38 mouse cellular contexts compared by ENCODE assay signal in genomic region chr5:90777621-90778020, GRCm38 (mm10). TPM values are rescaled to one million over a fixed set of nuclear protein-coding genes. Genes with fewer than 3 reads are reported as not detected.
"Had no signal": no experiment of that assay in that cellular context is flagged by ENCODE, and none has a peak within 500 bp of the region (broad histone marks: within the 10 kb centered on the region; RNA-seq: fewer than 3 reads in every experiment).

No protein-coding gene starts in this region.

- H3K36me3 ChIP-seq: heart, embryonic 13.5 days; heart, embryonic 15.5 days; hindbrain, embryonic 10.5 days; hindbrain, embryonic 12.5 days; intestine, embryonic 15.5 days; kidney, embryonic 15.5 days; limb, embryonic 13.5 days; limb, embryonic 15.5 days; liver, embryonic 12.5 days had no signal

- H3K4me3 ChIP-seq: gastrocnemius, adult 2 months; heart, adult 2 months; heart, embryonic 13.5 days; heart, embryonic 15.5 days; hindbrain, embryonic 10.5 days; hindbrain, embryonic 12.5 days; intestine, embryonic 15.5 days; kidney, embryonic 15.5 days; layer of hippocampus, adult 2 months; left cerebral cortex, adult 2 months; limb, embryonic 13.5 days; limb, embryonic 15.5 days; liver, embryonic 12.5 days had no signal

- H3K27me3 ChIP-seq: heart, embryonic 13.5 days; heart, embryonic 15.5 days; hindbrain, embryonic 12.5 days; intestine, embryonic 15.5 days; kidney, embryonic 15.5 days; limb, embryonic 15.5 days had no signal

- H3K4me1 ChIP-seq: hindbrain, embryonic 10.5 days; hindbrain, embryonic 12.5 days; limb, embryonic 13.5 days; limb, embryonic 15.5 days had no signal

- H3K27ac ChIP-seq: gastrocnemius, adult 2 months; heart, adult 2 months; heart, embryonic 13.5 days; heart, embryonic 15.5 days; hindbrain, embryonic 10.5 days; hindbrain, embryonic 12.5 days; hindbrain, embryonic 14.5 days; intestine, embryonic 15.5 days; kidney, embryonic 15.5 days; layer of hippocampus, adult 2 months; left cerebral cortex, adult 2 months; limb, embryonic 13.5 days; limb, embryonic 15.5 days; liver, embryonic 12.5 days; liver, embryonic 14.5 days had no signal

- DNase-seq: gastrocnemius, adult 2 months; gastrocnemius, postnatal 10 days; gastrocnemius, postnatal 25 days; heart, adult 2 months; heart, postnatal 14 days; heart, postnatal 4 days; kidney, adult 18-20 months; kidney, adult 8-10 months; kidney, postnatal 10 days; kidney, postnatal 25 days; kidney, postnatal 4 days had no signal

- H3K9me3 ChIP-seq: heart, embryonic 13.5 days; heart, embryonic 15.5 days; hindbrain, embryonic 10.5 days; hindbrain, embryonic 12.5 days; intestine, embryonic 15.5 days; kidney, embryonic 15.5 days; limb, embryonic 13.5 days; limb, embryonic 15.5 days; liver, embryonic 12.5 days had no signal

RNA-seq across cellular contexts. Expression of gene Pf4, which starts 5.4 kb away (rescaled TPM):
- polyA plus RNA-seq: inflammation-experienced regulatory T-cells, adult 6 months had no signal

RNA-seq across cellular contexts. Expression of gene Cxcl3, which starts 8.3 kb away (rescaled TPM):
- total RNA-seq: gastrocnemius, adult 2 months; gastrocnemius, postnatal 10 days; gastrocnemius, postnatal 25 days; gastrocnemius, postnatal 4 days; heart, adult 2 months; heart, postnatal 14 days; heart, postnatal 4 days; layer of hippocampus, adult 2 months; layer of hippocampus, postnatal 10 days; layer of hippocampus, postnatal 25 days; left cerebral cortex, adult 2 months; left cerebral cortex, postnatal 14 days; left cerebral cortex, postnatal 36 days; liver, adult 2 months had no signal
- polyA plus RNA-seq: heart, adult 2 months; heart, embryonic 11.5 days; heart, embryonic 13.5 days; heart, embryonic 15.5 days; heart, postnatal 0 days; hindbrain, embryonic 10.5 days; hindbrain, embryonic 12.5 days; hindbrain, embryonic 14.5 days; intestine, postnatal 0 days; kidney, embryonic 15.5 days; liver, adult 2 months; liver, embryonic 12.5 days; liver, embryonic 16.5 days had no signal

RNA-seq across cellular contexts. Expression of gene Ppbp, which starts 9.3 kb away (rescaled TPM):
- total RNA-seq: granulocyte monocyte progenitor cell, adult 5-6 weeks; layer of hippocampus, postnatal 10 days; layer of hippocampus, postnatal 25 days had no signal

RNA-seq across cellular contexts. Expression of gene Cxcl15, which starts 16.7 kb away (rescaled TPM):
- total RNA-seq: gastrocnemius, adult 2 months; gastrocnemius, postnatal 10 days; gastrocnemius, postnatal 25 days; gastrocnemius, postnatal 4 days; granulocyte monocyte progenitor cell, adult 5-6 weeks; heart, adult 2 months; heart, postnatal 4 days; layer of hippocampus, adult 2 months; layer of hippocampus, postnatal 10 days; layer of hippocampus, postnatal 25 days; left cerebral cortex, adult 2 months; left cerebral cortex, postnatal 14 days; left cerebral cortex, postnatal 36 days; liver, adult 2 months had no signal
- polyA plus RNA-seq: hindbrain, embryonic 10.5 days; hindbrain, embryonic 12.5 days; hindbrain, embryonic 14.5 days; hindbrain, embryonic 16.5 days; inflammation-experienced regulatory T-cells, adult 6 months; limb, embryonic 11.5 days; liver, adult 2 months; liver, embryonic 12.5 days; liver, embryonic 14.5 days; liver, embryonic 16.5 days had no signal

RNA-seq across cellular contexts. Expression of gene Cxcl5, which starts 18.5 kb away (rescaled TPM):
- total RNA-seq: gastrocnemius, adult 2 months; gastrocnemius, postnatal 10 days; gastrocnemius, postnatal 25 days; granulocyte monocyte progenitor cell, adult 5-6 weeks; heart, postnatal 4 days had no signal
- polyA plus RNA-seq: heart, embryonic 15.5 days; hindbrain, embryonic 10.5 days; inflammation-experienced regulatory T-cells, adult 6 months; kidney, embryonic 15.5 days had no signal
